Mouse (Mus musculus) adrenal gland, postnatal 36 days (tissue): Measurements from ENCODE around the gene Lnx2. TPM values are rescaled to one million over a fixed set of nuclear protein-coding genes. Genes with fewer than 3 reads are reported as not detected.

Experiments used
- DNase-seq, 2 experiments: peaks; one replicate each; pipeline ENCODE4 v3.0.0; 2021; ENCODE audit warnings: mixed read lengths in 1 of 2
- total RNA-seq, 2 experiments: library from RNA; stranded (reverse); gene quantifications; 2 replicates each; pipeline ENCODE4 v1.2.3; 2021

Gene Lnx2
- total RNA-seq, 2 experiments from 2014 or later: 11.8 to 17.3 TPM

DNA sequence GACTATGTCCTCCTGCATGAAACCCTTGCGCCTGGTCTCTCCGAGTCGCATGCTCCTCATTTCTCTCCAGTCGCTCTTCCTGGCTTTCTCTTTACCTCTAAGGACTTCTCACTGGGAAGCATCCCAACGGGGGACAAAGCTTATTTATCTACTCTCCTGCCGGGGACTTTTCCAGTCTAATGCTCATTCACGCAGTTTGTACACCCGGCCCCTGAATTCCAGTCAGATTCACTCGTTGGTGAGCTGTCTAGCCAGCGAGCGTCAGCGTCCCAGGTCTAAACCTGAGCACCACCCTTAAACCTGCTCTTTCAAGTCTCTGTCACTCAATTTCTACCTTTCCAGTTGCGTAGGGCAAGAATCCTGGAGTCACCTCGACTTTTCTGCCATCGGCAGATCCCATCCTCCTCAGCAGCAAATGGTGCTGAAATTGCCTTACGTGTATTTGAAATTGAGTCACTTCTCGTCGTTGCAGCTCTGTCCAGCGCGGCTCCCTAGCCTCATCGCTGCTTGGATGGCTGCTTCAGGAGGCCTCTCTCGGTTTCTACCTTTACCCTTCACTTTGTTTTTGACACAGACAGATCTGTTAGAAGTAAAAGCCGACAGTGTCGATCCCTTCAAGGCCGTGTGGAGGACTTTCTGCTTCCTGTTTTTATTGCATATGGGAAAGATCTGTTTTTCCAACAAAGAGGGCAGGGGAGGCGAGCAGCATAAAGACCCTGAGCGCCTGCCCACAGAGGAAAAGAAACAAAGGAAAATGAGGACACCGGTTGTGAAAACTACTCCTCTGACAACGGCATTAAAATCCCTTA is 24.7 kb downstream of the Lnx2 start:
- DNase-seq: peak; percentile 38 to 55

DNA sequence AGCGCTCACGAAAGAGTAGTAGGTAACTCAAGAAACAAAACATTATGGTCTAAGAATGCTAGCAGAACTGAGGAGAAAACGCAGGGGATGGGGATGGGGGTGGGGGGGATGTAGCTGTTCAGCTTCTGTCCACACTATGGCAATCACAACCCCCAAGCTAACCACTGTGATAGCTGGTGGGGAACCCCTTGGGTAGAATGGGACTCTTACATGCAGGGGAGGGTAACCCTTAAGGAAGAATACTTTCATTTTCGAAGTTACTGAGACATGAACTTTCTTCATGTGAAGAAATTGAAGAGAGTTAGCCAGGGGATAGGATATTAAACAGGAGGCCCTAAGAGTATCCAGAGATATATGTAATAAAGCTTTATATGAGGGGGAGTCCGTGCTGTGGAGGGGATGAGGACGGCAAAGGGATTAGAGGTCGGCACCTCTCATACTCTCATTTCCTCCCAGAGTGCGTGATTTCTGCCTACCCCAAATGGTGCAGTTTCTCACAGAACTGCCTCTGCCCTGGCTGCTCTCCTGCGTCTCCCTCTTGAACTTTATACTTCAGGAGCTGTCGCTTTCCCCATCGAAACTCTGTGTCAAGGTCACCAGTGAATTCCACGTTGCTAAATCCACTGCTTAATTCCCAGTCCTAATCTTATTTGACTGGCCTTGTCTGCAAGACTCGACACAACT is 25.4 kb downstream of the Lnx2 start:
- peak; percentile 31 to 42 for DNase-seq

DNA sequence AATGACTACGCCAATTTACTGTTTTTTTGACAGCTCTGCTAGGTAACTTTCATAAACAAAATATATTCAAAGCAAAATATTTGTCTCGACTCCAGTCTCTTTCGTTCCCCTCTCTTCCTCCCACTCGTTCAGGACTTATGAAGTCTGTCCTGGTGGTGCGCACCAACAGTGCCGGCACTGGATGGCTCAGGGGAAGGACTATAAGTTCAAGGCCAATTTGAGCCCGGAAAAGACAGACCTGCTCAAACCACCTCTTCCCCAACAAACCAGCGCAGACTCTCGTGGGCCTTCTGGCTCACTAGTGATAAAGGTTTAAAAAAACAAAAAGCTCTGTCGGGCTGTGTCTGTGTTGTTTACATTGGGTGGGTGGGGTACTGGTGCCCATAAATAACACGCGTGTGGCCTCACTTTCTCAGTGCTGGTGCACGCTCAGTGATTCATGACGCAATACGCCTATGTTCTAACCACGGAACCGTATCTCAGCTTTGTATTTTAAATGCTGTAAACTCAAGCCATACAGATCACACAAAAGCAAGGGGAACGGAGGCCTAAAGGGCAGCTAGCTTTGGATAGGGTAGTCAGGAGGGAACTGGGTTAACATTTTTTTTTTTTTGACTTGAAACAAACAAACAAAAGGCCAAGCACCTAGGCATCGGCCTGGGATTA is 26.7 kb downstream of the Lnx2 start:
- DNase-seq: no peak

DNA sequence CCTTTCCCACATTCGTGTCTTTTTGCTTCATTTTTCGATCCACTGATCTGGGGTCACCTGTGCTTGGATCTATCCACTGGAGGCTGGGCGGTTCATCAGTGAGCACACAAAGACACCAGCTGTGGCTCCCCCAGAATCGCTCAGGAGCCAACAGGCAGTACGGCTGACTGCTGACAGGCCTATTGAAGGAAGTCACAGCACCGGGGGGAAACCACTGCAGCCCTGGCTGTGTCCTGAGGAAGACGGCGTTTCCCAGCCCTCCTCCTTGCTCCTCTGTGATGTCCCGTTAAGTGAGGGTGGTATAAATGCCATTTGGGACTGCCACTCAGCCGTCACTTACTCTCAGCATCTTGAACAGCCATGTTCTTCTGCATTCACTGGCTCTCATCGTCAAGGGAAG is 30.5 kb downstream of the Lnx2 start:
- no peak for DNase-seq

DNA sequence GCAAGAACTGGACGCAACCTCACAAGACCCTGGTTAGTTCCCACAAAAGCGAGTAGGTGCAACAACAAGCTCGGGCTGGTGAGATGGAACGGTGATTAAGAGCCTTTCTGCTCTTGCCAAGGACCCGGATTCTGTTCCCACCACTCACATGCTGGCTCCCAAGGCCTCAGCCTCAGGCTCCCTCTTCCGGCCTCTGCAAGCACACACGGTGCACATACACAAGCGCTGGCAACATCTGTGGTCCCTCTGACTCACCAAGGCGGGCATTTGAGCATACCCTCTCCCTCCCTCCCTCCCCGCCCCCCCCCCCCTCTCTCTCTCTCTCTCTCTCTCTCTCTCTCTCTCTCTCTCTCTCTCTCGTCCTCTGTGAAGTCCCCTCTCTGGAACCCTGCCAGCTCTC is 31.1 kb downstream of the Lnx2 start:
- no peak for DNase-seq

DNA sequence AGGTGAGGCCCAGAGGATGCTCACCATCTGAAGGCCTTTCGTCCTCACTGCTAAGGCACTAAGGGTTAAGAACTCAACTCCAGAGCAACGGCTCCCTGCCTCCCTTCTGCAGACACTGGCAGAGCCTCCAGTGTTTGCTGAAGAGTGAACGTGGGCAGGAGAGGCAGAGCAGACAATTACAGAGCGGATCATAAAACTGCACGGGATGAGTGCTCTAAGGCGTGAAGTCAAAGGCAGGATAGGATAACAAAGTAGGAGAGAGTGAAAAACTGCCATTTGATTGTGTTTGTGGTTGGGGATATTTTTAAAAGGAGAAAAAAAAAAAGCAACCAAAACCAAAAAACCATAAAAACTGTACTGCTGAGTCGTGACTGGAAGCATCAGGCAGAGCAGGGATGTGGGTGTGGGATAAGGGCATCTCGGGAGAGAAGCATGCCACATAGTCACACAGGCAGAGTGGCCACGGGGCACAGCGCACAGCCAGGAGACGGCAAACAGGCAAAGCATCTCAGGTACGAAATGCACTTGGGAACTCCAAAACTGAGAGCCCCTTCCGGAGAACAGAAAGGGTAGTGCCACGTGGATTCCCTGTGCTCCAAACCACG is 33.0 kb downstream of the Lnx2 start:
- DNase-seq: no peak

DNA sequence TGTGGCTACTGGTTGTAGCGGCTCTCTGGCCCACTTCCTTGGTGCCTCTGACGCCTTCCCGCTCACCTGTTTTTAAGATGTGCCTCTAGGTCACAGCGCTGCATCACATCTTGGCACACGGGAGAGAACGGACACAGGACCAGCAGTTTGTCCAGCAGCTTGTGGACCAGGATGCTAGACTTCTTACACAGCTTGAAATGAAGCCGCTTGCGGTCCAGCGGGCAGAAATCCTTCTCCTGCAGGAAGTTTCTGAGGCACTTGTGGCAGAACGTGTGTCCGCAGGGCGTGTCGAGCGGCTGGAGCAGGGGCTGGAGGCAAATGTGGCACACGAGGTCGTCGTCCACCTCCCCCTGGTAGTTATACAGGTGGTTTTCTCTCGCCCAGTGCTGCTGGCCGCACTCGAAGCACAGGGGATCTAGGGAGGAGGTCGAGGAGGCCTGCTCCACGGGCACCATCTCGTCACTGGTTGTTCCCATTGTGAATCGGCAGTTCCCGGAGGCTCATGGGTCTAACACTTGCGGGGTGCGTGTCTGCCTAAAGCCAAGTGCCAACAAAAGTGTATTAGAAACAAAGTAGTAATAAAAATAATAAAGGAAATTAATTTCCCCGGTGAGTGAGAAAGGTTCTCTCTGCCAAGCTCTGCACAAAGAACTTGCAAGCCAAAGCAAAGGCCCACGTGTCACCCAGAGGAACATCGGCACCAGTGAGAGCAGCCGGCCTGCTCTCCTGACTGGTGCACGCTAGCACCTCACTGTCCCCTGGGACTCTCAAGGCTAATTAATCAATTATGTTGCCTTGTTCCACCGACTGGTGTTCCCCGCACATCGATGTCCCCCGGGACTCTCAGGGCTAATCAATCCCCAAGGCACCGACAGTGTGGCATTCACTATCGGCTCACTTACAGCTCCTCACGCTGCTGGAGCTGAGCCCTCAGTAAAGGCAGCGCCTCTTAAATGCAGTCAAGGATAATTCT is 34.1 kb downstream of the Lnx2 start:
- no peak for DNase-seq

DNA sequence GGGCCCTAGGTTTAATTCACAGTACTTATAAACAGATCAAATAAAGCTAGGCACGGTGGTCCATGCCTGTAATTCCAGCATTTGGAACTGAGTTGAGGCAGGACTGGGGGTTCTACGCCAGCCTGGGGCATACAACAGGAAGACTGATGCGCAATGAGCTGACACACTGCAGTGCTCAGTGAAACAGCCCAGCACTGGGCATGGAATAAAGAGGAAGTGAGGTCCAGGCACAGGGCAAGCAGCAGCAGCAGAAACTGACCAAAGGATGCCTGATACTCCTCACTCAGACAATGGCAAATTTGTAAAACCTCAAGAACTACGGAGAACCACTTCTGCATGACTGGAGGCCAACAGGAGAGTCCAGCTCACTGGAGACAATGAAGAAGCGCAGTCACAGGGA is 37.0 kb downstream of the Lnx2 start:
- DNase-seq: no peak

DNA sequence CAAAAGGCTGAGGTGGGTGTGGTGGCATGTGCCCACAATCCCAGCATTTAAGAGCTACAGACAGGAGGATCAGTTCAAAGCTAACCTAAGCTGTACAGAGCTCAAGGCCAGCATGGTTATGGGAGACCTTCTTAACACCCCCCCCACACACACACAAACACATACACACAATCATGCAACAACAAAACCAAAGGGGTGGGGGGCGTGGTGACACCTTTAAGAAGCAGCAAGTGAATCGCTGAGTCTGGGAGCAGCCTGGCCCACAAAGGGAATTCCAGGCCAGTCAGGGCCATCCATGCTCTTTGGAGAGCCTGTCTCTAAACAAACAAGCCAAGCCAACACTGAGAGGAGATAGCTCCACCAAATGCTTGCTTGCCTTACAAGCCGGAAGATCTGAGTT is 38.8 kb downstream of the Lnx2 start:
- no peak for DNase-seq

DNA sequence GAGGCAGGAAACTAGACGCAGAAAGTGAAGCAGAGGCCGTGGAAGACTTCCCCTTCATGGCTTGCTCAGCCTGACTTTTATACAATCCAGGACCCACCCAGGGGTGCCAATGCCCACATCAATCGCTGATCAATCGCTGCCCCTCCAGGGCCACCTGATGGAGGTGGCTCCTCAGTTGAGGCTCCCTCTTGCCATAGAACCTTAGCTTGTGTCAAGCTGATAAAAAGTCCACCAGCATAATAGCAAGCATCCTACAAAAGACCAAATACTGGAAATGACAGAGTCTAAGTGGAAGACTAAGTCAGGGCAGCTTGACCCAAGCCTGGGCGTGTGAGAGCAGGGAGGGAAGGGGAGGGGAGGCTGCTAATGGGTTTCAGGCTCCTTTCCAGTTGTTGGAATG is 39.7 kb downstream of the Lnx2 start:
- DNase-seq: no peak

DNA sequence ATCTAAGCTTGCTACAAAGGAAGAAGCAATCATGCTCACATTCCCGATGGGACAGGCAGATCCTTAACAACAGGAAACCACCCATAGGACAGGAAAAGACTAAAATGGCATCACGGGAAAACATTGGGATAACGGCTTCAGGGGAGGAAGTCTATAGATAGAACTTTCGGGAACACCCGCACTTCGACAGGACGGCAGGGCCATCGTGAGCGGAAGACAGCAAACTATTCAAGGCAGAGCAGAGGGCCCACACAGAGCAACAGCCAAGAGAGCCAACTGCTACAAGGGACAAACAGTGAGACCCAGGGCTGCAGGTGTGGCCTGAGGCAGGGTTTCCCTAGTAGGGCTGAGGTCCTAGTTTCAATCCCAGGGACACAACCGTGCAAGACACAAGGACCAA is 40.4 kb downstream of the Lnx2 start:
- peak in 1 of 2 experiments; percentile 38 for DNase-seq

DNA sequence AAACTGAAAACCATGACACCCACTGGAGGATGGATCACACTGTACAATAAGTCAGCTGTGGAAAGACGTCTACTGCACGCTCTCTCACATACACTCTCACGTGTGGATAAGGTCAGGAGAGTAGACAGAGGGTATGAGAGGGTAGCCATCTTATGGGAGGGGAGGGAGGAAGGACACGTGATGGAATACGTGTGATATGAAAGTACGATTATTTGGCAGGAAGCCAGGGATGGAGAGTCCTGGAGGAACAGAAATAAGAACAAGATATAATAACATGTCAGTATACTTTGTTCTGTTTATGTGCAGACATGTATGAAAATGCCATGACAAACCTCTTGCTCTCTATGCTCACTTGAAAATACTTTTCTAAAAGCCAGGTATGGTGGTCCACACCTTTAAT is 41.1 kb downstream of the Lnx2 start:
- DNase-seq: no peak

DNA sequence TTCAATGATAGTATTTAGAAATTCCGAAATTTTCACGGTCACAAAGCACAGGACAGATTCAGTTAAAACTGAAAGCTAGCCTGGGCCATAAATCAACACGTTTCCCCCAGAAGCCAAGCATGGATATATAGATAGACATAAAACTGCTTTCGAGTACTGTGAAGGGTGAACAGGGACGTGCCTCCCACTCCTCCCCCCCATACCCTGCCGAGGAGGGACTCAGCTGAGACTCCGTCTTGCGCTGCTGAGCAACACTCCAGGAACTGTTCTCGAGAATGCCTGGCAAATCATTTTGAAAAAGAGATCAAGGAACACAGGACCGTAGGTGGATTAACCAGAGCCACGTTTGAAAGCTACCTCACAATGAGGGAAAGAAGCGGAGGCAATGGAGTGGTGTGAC is 42.1 kb downstream of the Lnx2 start:
- no peak for DNase-seq

DNA sequence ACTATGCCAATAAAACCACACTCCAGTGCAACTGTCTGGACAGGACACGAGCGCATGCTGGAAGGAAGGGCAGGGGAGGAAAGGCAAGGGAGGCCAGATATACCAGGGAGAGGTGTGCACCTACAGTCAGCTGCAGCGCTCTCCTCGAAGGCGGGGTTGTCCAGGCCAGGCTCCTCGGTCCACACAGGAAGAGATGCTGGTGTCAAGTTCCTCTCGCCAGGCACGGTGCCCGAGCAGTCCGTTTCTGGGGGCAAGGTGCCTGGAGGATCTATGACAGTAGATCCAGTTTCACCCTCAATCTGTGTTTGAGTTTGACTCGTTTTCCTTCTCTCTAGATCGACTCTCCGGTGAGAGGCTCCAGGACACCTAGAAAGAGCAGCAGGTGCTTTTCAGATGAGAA is 43.2 kb downstream of the Lnx2 start:
- no peak for DNase-seq

DNA sequence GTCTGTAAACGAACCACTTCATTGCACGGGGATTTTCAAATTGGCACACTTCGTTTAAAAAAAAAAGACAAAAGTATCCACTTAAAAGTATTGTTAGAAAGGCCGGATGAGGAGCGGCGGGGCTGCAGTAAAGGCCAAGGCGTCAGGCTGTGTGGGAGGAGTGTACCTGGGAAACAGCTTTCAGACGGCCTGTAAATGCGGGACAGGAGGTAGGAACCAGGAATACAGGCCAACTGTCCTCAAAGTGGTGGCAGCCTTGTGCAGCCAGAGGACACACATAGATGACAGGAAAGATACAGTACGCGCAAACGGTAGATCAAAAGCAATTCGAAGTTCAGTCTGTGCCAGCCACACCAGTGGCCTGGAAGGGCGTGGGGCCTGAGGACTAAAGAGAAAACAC is 45.1 kb downstream of the Lnx2 start:
- no peak for DNase-seq

DNA sequence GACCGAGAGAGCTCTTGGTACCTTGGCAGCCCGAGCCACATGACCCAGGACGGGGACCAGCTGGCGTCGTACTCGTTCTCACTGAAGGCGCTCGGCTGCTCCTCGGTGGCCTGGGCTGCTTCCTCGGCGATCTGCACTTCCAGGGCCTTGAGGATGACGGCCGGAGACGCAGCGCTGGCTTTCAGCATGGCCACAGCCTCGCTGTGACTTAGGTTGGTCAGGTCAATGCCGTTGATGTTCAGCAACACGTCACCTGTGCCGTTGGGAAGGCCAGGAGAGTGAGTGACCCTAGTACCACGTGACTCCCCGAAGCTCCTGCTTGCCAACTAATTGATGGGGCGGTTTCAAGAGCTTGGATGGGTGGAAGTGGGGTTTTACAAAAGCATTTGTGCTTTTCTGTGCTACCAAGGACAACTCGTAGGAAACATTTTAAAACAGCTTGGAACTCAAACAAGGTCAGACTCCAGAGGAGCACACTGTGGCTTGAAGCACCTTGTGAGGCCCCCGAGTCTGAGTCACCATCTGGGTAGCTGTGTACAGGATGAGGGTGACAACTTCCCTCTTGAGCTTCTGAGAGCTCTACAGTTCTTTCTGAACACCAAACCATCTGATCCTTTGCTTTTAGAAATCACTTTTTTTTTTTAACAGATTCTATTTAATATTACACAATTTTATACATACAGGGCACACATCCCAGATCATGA is 51.9 kb downstream of the Lnx2 start:
- DNase-seq: peak; percentile 43 to 55

DNA sequence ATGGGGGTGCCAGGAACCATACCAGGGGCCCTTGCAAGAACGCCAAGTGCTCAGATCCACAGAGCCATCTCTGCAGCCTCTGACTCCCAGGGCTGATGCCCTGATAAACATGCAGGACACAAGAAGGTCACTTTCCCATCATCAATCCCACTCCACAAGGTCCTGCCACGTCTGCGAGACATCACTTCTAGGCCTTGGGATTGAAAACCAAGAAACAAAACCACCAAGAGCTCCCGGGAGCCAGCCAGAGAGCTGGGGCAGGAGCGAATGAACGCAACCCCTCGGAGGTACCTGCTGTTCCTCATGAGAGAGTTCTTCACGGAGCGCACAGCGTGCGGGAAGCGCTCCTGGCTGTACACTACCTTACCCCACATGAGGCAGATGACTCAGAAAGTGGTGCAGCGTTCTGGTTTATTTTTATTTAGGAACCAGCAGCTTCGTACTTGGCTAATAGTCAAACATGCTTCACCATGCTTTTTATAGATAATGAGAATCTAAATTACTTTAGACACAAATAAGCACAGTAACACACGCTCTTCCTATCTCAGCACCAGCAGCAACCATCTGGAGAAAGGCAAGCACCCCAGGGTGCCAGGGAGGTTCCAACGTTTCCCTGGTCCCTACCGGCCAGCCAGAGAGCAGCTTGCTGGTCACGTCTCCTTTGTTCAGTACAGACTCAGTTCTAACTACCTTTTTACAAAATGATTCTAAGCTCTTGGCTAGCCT is 53.0 kb downstream of the Lnx2 start:
- no peak for DNase-seq

DNA sequence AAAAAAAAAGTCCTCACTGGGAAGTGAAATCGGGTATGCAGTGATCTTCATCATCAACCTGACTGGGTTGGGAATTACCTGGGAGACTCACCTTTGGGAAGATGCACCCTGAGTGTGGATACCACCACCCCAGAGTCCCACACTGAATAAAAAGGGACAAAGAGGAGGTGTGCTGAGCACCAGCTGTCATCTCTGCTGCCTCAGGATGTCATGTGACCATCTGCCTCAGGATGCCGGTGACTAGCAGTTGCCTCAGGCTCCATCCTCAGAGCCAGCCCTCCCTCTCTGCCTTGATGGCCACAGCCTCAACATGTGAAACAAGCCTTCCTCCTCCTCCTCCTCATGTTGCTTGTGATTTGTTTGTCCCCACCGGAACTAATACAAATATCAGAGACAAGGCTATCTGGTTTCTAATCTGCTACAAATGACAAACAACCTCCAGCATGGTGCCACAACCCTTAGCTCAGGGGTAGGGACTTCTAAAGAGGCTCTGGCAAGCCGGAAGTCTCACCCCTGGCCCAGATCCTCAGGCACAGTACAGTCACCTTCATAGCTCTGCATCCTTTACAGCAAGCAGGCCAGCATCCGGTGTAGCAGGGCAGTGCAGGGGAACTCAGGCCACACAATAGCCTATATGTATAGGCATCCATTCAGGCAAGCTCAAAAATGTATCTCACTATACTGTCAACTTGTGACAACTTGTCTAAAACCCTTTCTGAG is 54.7 kb downstream of the Lnx2 start:
- DNase-seq: no peak

DNA sequence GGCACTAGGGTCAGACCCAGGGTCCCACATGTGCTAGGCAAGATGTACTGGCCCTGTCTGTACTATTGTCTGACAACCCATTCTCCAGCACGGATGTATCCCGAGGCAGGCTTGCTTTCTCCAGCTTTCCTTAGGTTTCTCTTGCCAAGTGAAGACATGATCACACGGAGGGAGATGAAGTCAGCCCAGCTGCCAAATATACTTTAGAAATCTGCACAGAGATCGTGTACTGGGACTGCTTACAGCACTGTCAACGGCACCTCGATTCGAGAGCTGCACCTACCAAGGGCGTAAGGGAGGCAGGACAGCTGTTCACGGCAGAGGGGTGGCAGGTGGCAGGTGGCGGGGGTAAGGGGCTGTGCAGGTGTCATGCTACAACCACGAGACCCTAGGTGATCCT is 55.8 kb downstream of the Lnx2 start:
- DNase-seq: no peak

DNA sequence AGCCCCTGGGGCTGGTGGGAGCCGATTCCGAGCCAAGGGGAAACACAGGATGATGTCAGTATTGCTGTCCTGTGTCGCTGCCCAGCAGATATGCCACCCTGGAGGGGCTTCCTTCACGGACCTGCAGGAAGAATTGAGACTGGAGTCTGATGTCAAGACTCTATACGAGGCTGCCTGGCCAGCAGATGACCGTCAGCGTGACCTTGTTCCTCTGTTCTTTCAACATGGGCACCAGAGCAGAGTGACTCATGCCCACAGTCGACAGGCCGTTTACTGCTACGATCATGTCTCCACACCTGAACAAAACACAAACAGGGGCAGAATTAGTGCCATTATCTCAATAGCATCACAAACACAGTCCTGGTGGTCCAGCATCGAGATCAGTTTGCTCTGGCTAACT is 57.6 kb downstream of the Lnx2 start:
- peak; percentile 68 for DNase-seq
